Mouse (Mus musculus) heart, postnatal 0 days (tissue): ENCODE results near the gene Kcnk4. TPM values are rescaled to one million over a fixed set of nuclear protein-coding genes. Genes with fewer than 3 reads are reported as not detected.
A peak's percentile ranks its signal among the peaks of the same experiment; 100 is the strongest.

Experiments used
- ATAC-seq: fragments of 200-750 bp; cut with Nextera tagmentation; 2 replicates; pipeline ENCODE4 v1.8.0; 2017; ENCODE audit warnings: low read depth, moderate number of reproducible peaks, moderate library complexity; ENCODE audit not compliant: insufficient read depth
- DNase-seq: peaks from one replicate; pipeline ENCODE4 v3.0.0-alpha.2; 2016; ENCODE audit warnings: low spot score
- H3K27ac ChIP-seq: fragments of 300-500 bp; sonication (generic); 2 replicates; pipeline ENCODE4 v1.5.1; 2014; ENCODE audit warnings: low read depth, mild to moderate bottlenecking
- H3K27me3 ChIP-seq: fragments of 300-500 bp; sonication (generic); 2 replicates; pipeline ENCODE4 v1.6.1; 2014; ENCODE audit warnings: low read length, mixed read lengths; ENCODE audit not compliant: control insufficient read depth, insufficient read depth
- H3K36me3 ChIP-seq: fragments of 300-500 bp; sonication (generic); replicated peaks from 2 replicates; pipeline ENCODE4 v1.6.1; 2014; ENCODE audit warnings: low read length, mixed read lengths; ENCODE audit not compliant: control insufficient read depth, insufficient read depth
- H3K4me1 ChIP-seq: fragments of 300-500 bp; sonication (generic); 2 replicates; pipeline ENCODE4 v1.6.1; 2014; ENCODE audit warnings: antibody characterized with exemption; ENCODE audit not compliant: control insufficient read depth, insufficient read depth
- H3K4me2 ChIP-seq: fragments of 300-500 bp; sonication (generic); 2 replicates; pipeline ENCODE4 v1.6.1; 2014; ENCODE audit warnings: low read depth, mild to moderate bottlenecking, low read length, moderate library complexity
- H3K4me3 ChIP-seq: fragments of 300-500 bp; sonication (generic); 2 replicates; pipeline ENCODE4 v1.5.1; 2014; ENCODE audit warnings: low read depth, low read length
- H3K9ac ChIP-seq: fragments of 300-500 bp; sonication (generic); replicated peaks from 2 replicates; pipeline ENCODE4 v1.6.1; 2014; ENCODE audit warnings: low read depth, low read length, mixed read lengths
- H3K9me3 ChIP-seq: fragments of 300-500 bp; sonication (generic); replicated peaks from 2 replicates; pipeline ENCODE4 v1.6.1; 2016; ENCODE audit warnings: low read length; ENCODE audit not compliant: control insufficient read depth
- CTCF ChIP-seq: IDR thresholded peaks from 2 replicates; pipeline ENCODE4 v1.5.1; 2016; ENCODE audit warnings: antibody characterized with exemption, control low read depth, low read depth
- EP300 ChIP-seq: IDR thresholded peaks from 2 replicates; pipeline ENCODE4 v1.6.1; 2016; ENCODE audit warnings: antibody characterized with exemption, low read depth
- WGBS: fragments of 180-500 bp; shearing (Covaris S2); extraction: QIAGEN DNeasy Blood & Tissue Kit; methylation state at CpG from one replicate; pipeline ENCODE4 v1.1.7; 2014; 5-methylcytosine and 5-hydroxymethylcytosine counted together
- polyA plus RNA-seq: library from polyadenylated mRNA; unstranded; fragments of >200 nt; fragmentation: Nextera tagmentation; extraction: Ambion mirVana; gene quantifications from 2 replicates; pipeline ENCODE4 v1.2.1, GENCODE M21; 2015
- total RNA-seq: library from RNA; depleted of rRNA; stranded (reverse); fragments of >200 nt; gene quantifications from 2 replicates; pipeline ENCODE4 v1.2.3, GENCODE M21; 2014; ENCODE audit warnings: low replicate concordance

Gene Kcnk4
- total and polyA plus RNA-seq, 2 experiments from 2014 or later, result 0.30 TPM; not detected in 1

- Histone ChIP-seq H3K9ac (no peak overlapping the region), H3K27ac (no peak overlapping the region), H3K36me3 (peaks cover 25% of the 10 kb centered on the region), H3K4me3 (no peak overlapping the region), H3K4me2 (no peak overlapping the region), H3K9me3 (no peaks in the 10 kb centered on the region), H3K4me1 (peaks cover 30% of the 10 kb centered on the region), H3K27me3 (no peaks in the 10 kb centered on the region)
- 50% methylated on average over 9 of the region's 9 CpGs for WGBS
- DNase-seq, result peak; percentile 30
- ATAC-seq, result no peak
- TF ChIP-seq EP300 (no peak), CTCF (peak; percentile 45)
These were observed 19.7 kb upstream of the Kcnk4 start for GRCm38 (mm10) chr19:6954046-6954445.

- Histone ChIP-seq H3K4me2 (peak overlapping the region; percentile 81), H3K4me1 (peaks cover 30% of the 10 kb centered on the region), H3K4me3 (peak overlapping the region; percentile 71), H3K36me3 (peaks cover 13% of the 10 kb centered on the region; the same call in 1 of the 2 replicates), H3K9me3 (no peaks in the 10 kb centered on the region), H3K27ac (peak overlapping the region; percentile 96), H3K9ac (peak overlapping the region; percentile 74), H3K27me3 (no peaks in the 10 kb centered on the region)
- DNase-seq (no peak), ATAC-seq (no peak)
- 9% methylated on average over 3 of the region's 3 CpGs for WGBS
- TF ChIP-seq CTCF (no peak), EP300 (no peak)
These were observed 18.4 kb upstream of the Kcnk4 start for GRCm38 (mm10) chr19:6952712-6953037.

- 1% methylated on average over 31 of the region's 31 CpGs for WGBS
- ATAC-seq, result peak; percentile 45
- no peaks in the 10 kb centered on the region for H3K27me3 ChIP-seq
- TF ChIP-seq EP300 (0 out of 2 replicates have a peak, but pooled peaks have one; percentile 4), CTCF (no peak)
- peak overlapping the region; percentile 81 for H3K4me2 ChIP-seq
- H3K4me1 ChIP-seq, result peaks cover 30% of the 10 kb centered on the region
- H3K9ac ChIP-seq, result peak overlapping the region; percentile 74
- H3K4me3 ChIP-seq, result peak overlapping the region; percentile 71
- peak overlapping the region; percentile 96 for H3K27ac ChIP-seq
- H3K9me3 ChIP-seq, result no peaks in the 10 kb centered on the region
- H3K36me3 ChIP-seq, result 0 out of 2 replicates have a peak, but pooled peaks cover 7% of the 10 kb centered on the region
- peak; percentile 80 for DNase-seq
These were observed 17.8 kb upstream of the Kcnk4 start for GRCm38 (mm10) chr19:6951994-6952711.

- ATAC-seq, result peak; percentile 75
- peaks cover 30% of the 10 kb centered on the region for H3K4me1 ChIP-seq
- peak overlapping the region; percentile 74 for H3K9ac ChIP-seq
These were observed 17.2 kb upstream of the Kcnk4 start for GRCm38 (mm10) chr19:6951381-6951968.

GRCm38 (mm10) chr19:6950613-6951153, 16.4 kb upstream of the Kcnk4 start:
- no peaks in the 10 kb centered on the region for H3K9me3 ChIP-seq

More at GRCm38 (mm10) chr19:6951381-6951968, 17.2 kb upstream of the Kcnk4 start:
- H3K4me2 ChIP-seq, result peak overlapping the region; percentile 81
- WGBS, result under 1% methylated on average over 35 of the region's 35 CpGs
- H3K27me3 ChIP-seq, result no peaks in the 10 kb centered on the region
- peak; percentile 97 for DNase-seq
- H3K4me3 ChIP-seq, result peak overlapping the region; percentile 71
- 0 out of 2 replicates have a peak, but pooled peaks cover 7% of the 10 kb centered on the region for H3K36me3 ChIP-seq
- peak; percentile 94 for TF ChIP-seq EP300
- no peak for TF ChIP-seq CTCF
- no peaks in the 10 kb centered on the region for H3K9me3 ChIP-seq
- H3K27ac ChIP-seq, result peak overlapping the region; percentile 96

More at GRCm38 (mm10) chr19:6950613-6951153, 16.4 kb upstream of the Kcnk4 start:
- H3K9ac ChIP-seq, result peak overlapping the region; percentile 74
- H3K4me1 ChIP-seq, result peaks cover 26% of the 10 kb centered on the region
- peak overlapping the region; percentile 81 for H3K4me2 ChIP-seq
- no peak for TF ChIP-seq CTCF
- TF ChIP-seq EP300, result no peak
- ATAC-seq (peak; percentile 14; the same call in 1 of the 2 replicates), DNase-seq (peak; percentile 73)
- H3K4me3 ChIP-seq, result peak overlapping the region; percentile 71
- H3K27ac ChIP-seq, result peak overlapping the region; percentile 96
- under 1% methylated on average over 28 of the region's 28 CpGs for WGBS
- no peaks in the 10 kb centered on the region for H3K27me3 ChIP-seq
- H3K36me3 ChIP-seq, result 0 out of 2 replicates have a peak, but pooled peaks cover 11% of the 10 kb centered on the region
